Mouse (Mus musculus) common myeloid progenitor, adult 5-6 weeks (primary cell): ENCODE data around the gene Slc23a2. TPM values are rescaled to one million over a fixed set of nuclear protein-coding genes. Genes with fewer than 3 reads are reported as not detected.

Source experiments
- ATAC-seq: replicated peaks from 2 replicates; pipeline ENCODE4 v1.8.0; 2016; ENCODE audit warnings: low read depth, mild to moderate bottlenecking, moderate TSS enrichment, inconsistent platforms; ENCODE audit not compliant: poor library complexity, severe bottlenecking
- total RNA-seq: library from RNA; stranded (forward); fragments of 200-1000, 187-1606 nt; gene quantifications from 2 replicates; pipeline ENCODE4 v1.2.3, GENCODE M21; 2017

The Slc23a2 gene
- total RNA-seq, 1 experiment from 2014 or later = 8.2 TPM

GRCm38 (mm10) chr2:132135876-132136637 lies 8.9 kb downstream of the Slc23a2 start:
- ATAC-seq = no peak

GRCm38 (mm10) chr2:132134758-132135157 lies 10.2 kb downstream of the Slc23a2 start:
- ATAC-seq = no peak

DNA sequence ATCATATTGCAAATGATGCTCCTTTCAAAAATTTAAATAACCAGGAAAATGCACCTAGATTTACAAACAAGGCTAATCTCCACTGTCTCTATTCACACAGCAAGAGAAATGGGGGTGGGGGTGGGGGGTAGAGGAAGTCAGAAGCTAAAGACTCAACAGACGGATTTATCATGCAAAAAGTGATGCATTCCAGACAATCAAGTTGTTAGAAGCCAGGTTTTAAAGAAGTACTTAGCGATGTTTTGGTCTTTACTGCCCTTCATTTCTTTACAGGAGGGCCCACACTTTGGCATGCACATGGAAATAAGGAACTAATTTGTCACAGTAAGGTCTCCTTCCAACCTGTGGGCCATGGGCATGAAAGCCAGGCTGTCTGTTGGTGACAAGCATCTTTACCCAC lies 11.5 kb downstream of the Slc23a2 start:
- ATAC-seq = no peak

GRCm38 (mm10) chr2:132131266-132131665 lies 13.6 kb downstream of the Slc23a2 start:
- ATAC-seq = peak; percentile 100

DNA sequence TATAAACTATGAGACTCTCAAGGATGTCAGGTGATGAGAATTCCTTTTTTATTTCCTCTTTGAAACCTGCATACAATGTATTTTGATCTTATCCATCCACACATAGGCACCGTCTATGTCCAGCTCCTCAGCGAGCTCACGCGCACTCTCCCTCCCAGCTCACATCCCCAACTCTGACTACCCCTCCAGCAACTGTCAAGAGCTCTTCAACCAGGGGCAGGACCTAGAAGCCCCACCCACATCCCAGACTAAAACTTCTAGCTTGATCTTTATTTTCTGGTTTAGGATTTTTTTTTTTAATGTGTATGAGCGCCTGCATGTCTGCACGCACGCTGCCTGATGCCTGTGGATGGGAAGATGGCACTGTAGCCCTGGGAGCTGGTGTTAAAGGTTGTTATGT lies 14.9 kb downstream of the Slc23a2 start:
- no peak for ATAC-seq

DNA sequence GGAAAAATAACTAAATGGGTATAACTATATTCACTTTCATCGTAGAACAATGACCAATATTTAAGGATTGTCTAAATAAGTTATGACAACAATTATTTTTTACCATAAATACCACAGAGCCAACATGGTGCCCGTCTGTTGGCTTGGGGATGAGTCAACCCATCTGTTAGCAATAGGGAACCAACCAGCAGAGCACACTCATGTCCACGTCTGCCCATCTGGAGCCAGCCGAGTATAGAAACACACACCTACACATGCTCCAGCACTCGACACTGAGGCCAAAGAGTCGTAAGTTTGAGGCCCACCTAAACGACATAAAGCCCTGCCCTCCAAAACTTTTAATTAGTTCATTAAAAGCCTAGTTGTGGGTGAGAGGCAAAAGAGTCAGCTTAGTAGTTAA lies 15.7 kb downstream of the Slc23a2 start:
- no peak for ATAC-seq

GRCm38 (mm10) chr2:132127904-132128303 lies 17.0 kb downstream of the Slc23a2 start:
- no peak for ATAC-seq

DNA sequence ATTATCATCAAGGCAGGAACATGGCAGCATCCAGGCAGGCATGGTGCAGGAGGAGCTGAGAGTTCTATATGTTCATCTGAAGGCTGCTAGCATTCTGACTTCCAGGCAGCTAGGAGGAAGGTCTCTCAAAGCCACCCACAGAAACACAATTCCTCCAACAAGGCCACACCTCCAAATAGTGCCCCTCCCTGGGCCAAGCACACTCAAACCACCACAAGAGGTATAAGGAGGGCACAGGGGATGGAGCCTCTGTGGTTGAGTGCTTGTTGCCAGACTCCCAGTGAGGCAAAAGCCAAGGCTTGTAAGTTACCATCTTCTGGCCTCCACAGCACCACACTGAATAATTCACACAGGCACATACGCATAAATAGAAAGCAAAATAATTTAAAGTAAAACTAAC lies 18.6 kb downstream of the Slc23a2 start:
- ATAC-seq = no peak

DNA sequence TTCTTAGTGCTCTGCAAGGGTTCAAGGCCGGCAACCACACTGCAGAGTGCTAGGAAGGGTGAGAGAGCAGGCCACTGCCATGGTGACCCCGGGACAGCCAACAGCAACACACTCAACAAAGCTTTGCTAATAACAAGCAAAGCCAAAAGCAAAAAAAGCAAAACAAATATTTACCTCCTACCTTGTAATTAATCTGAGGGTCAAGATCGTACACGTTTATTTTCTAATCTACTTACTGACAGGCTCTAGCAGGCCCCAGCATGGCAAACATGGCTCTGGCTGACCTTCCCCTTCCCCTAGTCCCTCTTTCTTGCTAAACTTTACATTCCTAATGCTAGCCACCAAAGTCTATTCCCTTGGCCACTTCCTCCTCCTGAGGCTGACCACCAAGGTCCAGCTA lies 21.8 kb downstream of the Slc23a2 start:
- ATAC-seq = no peak

- 0 out of 2 replicates have a peak, but pooled peaks have one; percentile 18 for ATAC-seq
Measured at GRCm38 (mm10) chr2:132121050-132121449, 23.9 kb downstream of the Slc23a2 start.

- ATAC-seq = no peak
Measured at GRCm38 (mm10) chr2:132118646-132119045, 26.3 kb downstream of the Slc23a2 start.

- ATAC-seq = no peak
Measured at GRCm38 (mm10) chr2:132115936-132116335, 29.0 kb downstream of the Slc23a2 start.

DNA sequence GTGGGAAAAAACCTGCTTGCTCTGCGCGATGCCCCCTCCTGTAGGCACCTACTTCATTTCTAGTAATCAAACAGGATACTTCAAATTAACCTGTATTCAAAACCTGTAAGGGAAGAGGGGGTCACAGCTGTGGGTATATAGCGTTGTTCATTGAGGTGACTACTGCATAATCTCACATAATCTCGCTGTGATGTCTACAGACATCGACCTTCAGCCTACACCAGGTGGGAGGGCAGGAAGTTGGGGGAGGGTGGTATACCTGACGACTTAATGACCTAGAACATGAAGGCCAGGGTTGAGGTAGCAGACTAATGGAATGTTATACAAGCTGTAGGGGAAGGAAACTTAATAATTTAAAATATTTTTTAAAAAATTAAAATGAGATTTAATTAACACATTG lies 29.6 kb downstream of the Slc23a2 start:
- no peak for ATAC-seq

DNA sequence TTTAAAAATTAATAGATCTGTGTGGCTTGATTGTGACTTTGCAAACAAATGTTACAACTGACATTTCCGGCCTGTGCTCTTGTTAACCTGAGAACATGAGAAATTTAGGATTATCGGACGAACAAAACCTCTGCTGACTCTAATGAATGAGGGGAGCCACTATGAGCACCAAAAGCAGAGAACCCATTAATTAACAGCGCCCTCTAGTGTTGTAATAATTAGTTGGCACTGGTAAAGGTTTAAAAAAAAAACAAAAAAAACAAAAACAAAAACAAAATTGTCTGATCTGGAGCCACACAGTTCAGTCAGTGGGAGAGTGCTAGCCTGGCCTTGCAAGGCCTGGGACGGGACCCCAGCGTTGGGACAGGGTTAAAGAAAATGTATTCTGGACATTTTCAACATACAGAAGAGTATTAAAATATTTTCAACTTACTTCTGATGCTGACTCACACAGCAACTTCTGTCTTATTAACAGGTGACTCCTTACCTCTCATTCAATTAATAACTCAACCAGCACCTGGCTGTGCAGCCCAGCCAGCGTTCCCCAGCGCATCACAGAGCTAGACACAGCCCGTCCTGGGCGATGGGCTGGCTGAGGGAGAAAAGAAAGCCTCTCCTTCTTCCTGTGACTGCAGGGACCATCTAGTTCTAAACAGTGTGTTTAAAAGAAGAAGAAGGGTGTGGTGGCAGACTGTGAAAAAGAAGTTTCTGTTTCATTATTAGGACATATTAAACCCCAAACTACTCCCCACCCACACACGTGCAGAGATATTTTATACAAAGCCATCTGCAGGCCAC lies 30.7 kb downstream of the Slc23a2 start:
- ATAC-seq = peak; percentile 43

DNA sequence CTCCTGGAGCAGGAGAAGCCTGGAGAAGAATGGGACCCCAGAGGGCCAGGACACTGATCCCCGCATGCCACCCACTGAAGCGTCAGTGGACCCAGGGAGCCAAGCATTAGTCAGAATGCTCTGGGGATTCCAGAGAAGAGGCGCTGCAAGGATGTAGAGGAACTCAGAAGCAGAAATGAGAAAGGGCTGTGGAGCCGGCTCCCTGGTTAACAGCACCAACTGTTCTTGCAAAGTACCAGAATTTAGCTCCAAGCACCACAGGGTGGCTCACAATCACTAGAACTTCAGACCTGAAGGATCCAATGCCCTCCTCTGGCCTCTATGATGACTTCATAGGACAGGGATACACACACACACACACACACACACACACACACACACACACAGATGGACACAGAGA lies 32.6 kb downstream of the Slc23a2 start:
- ATAC-seq = no peak

DNA sequence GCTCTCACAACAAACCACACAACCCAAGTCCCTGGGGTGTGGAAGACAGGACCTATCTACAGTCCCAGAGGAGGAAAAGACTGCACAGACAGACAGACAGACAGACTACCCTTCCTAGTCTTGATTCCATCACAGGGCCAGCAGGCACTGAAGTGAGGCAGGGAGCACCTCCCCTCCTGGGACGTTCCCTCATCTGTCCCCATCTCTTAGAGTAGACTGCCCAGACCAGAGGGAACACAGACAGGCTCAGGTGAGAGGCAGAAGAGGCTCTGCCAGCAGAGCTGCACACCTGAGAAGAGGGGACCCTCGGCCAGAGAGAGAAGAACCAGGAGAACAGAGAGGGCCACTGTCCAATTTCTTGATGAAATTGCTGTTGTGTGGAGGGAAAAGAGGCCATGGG lies 33.0 kb downstream of the Slc23a2 start:
- no peak for ATAC-seq

GRCm38 (mm10) chr2:132111266-132111665 lies 33.6 kb downstream of the Slc23a2 start:
- ATAC-seq = peak; percentile 80

DNA sequence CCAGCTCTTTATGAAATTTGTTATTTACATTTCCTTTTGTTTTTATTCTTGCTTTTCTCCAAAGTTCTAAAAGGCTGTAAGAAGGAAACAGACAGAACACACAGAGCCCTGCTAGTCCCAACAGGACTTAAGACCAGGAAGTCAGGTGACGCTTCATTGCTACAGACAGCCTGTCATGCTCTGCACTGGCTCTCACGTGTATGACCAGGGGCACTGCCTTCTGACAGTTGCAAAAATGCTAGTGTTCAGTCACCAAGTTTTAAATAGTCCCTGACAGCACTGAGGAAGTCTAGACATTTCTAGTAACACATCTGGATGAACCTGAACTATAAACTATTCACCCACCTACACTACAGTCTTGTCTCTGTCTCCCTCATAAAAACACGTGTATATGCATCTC lies 34.2 kb downstream of the Slc23a2 start:
- ATAC-seq = peak; percentile 32; the same call in 1 of the 2 replicates

DNA sequence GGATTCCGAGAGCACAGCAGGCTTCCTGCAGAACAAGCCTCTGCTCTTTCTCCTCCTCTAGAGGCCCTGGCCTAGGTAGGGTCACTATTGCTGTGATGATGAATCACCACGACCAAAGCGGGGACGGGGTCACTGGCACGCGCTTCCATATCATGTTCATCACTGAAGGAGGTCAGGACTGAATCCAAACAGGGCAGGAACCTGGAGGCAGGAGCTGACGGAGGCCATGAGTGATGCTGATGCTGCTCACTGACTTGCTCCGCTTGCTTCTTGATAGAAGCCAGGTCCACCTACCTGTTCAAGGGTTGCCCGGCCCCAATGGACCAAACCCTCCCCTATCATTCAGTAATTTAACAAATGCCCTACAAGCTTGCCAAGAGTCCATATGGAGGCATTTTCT lies 35.9 kb downstream of the Slc23a2 start:
- no peak for ATAC-seq

- ATAC-seq = no peak
Measured at GRCm38 (mm10) chr2:132107611-132108010, 37.3 kb downstream of the Slc23a2 start.

DNA sequence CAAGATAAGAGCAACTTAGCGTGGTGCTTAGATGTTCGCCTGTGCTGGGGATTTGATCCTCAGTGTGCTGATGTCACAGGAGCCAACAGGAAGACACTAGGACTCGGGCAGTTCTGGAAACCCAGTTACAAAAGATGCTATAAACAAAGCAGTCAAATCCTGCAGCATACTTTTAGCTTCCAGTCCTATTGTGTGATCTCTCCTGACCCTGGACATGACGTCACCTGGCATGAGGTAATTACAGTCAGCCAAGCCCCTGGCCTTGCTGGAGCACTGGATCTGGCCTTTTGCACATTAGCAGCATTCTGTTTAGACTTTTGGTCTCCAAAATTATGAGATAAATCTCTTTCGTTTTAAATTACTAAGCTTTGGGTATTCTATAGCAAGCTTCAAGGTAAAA lies 38.8 kb downstream of the Slc23a2 start:
- no peak for ATAC-seq
